Mouse (Mus musculus) cerebellum, adult 18-20 months (tissue): Measurements from ENCODE around the gene Ccdc12.
"Not testable (repeated sequence)": the region's sequence is repeated elsewhere in the genome, so short reads cannot be mapped to it uniquely, and the experiment has no call there.

ENCODE experiments used
- DNase-seq, 2 experiments: peaks; one replicate each; pipeline ENCODE4 v3.0.0; 2021

The Ccdc12 gene

DNA sequence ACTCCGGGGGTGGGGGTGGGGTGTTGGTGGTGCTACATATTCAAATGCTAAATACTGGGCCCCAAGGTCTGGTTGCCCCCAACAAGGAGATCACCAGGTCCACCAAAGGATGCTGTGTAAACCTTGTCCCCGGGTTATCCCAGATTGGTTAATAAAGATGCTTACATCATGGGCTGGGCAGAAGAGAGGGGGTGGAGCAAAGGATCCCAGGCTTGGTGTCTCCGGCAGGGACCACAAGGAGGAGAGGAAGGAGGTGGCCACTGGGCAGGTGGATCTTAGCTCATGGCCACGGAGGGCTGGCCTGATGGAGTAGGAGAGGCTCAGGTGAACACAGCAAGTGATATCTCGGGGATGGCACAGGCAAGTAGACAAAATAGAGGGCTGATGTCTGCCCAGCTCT lies 22.6 kb downstream of the Ccdc12 start:
- no peak for DNase-seq

DNA sequence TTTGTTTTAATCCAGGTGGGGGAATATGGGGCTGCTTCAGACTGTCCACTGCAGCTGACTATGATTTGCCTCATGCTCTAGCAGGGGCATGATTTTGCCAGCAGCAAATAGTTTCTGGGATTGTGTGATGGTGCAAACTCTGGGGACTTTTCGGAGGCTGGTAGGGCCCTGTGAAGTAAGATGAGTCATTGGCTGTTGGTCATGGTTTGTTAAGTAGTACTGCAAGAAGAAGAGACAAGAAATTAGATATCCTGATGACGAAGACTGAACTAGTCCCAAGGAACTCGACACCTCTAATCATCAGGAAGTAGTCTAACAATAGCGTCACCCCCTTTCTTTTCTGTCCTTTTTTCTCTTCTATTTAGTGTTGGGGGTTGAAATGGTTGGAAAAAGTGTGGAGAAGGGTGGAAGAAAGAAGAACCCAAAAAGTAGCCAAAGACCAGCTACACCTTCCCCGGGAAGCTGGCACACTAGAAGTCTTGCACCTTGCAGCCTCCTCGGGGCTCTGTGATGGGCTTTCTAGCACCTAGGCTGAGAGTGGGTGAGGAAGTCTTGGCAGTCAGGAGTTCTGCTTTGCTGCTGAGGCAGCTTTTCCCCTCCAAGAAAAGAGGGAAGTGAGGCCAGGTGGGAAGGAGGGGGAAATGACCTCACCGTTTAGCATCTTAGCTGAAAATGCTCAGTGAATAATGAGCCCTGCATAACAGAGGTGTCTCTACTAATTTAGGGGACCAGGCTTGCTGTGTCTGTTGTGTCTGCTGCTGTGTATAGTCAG lies 24.6 kb downstream of the Ccdc12 start:
- no peak for DNase-seq

GRCm38 (mm10) chr9:110681817-110682216 lies 25.5 kb downstream of the Ccdc12 start:
- DNase-seq = no peak

DNA sequence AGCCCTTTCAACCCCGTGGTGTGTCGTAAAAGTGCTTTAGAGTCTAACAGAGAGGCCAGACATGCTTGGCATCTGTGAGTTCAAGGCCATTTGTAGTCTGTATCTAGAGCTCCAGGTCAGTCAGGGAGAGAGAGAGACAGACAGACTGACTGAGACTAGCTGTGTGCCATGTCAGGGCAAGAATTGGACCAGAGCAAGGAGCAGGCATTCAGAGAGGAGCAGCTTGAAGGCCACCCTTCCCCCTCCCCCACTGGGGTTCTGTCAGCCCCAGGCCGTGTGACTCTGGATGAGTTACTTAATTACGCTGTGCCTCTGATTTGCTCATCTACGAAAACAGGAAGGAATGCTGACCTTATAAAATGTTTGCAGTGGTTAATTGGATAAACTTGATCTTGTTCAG lies 26.0 kb downstream of the Ccdc12 start:
- DNase-seq = no peak

GRCm38 (mm10) chr9:110682697-110683096 lies 26.4 kb downstream of the Ccdc12 start:
- DNase-seq = not testable (repeated sequence)

- no peak for DNase-seq
Observed at GRCm38 (mm10) chr9:110683574-110684099, 27.3 kb downstream of the Ccdc12 start.

DNA sequence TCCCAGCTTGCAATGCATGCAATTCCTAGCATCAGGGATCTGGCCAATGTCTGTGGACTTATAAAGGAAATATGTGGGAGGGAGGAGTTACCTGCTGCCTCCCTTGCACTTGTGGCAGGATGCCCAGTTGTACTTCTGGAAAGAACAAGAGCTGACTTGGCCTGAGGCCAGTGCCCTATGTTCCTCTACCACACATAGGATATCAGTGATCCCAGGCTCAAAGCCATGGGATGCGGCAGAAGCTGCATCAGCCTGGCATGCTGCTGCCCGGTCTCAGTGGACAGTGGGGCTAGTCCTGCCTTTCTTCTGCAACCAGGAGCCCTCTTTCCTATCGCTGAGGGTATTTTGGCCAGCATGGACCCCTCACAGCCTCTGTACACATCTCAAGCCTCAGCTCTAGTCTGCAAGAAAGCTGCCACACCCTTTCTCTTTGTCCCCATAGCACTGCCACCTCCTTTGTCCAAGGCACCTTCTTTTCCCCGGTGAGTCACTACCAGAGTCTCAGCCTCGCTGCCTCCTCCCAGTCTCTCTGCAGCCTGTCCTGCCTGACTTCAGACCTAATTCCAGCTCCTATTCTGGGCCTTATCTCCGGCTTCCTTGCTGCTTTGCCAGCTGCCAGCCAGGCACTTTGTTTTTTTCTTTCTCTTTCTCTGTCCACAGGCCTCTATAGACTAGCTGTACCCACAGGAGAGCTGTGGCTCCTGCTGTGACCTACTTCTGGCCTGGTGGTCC lies 28.0 kb downstream of the Ccdc12 start:
- DNase-seq = peak; percentile 87 to 89

- peak; percentile 39 to 49 for DNase-seq
Observed at GRCm38 (mm10) chr9:110685187-110685586, 28.9 kb downstream of the Ccdc12 start.

- no peak for DNase-seq
Observed at GRCm38 (mm10) chr9:110685591-110685990, 29.3 kb downstream of the Ccdc12 start.

- no peak for DNase-seq
Observed at GRCm38 (mm10) chr9:110686472-110686871, 30.2 kb downstream of the Ccdc12 start.

DNA sequence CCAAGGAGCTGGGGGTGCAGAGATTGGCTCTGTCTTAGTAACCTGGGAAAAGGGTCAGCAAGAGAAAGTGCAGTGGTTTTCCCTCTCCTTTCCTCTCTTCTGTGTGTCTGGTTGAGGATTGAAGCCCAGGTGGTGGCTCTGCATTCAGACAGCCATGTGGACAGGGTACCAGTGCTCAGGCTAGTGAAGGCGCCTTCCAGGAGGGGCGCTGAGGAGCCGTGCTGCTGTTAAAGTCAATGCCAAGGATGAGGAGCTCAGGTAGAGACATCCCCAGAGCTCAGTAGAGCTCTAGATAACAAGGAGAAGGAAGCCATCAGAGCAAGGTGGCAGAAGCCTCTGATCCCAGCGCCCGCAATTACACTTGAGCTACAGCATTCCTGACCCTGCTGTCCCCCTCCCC lies 30.8 kb downstream of the Ccdc12 start:
- DNase-seq = peak in 1 of 2 experiments; percentile 58

GRCm38 (mm10) chr9:110687846-110688245 lies 31.5 kb downstream of the Ccdc12 start:
- peak in 1 of 2 experiments; percentile 42 for DNase-seq

- peak; percentile 32 to 52 for DNase-seq
Observed at GRCm38 (mm10) chr9:110689261-110689779, 33.0 kb downstream of the Ccdc12 start.

DNA sequence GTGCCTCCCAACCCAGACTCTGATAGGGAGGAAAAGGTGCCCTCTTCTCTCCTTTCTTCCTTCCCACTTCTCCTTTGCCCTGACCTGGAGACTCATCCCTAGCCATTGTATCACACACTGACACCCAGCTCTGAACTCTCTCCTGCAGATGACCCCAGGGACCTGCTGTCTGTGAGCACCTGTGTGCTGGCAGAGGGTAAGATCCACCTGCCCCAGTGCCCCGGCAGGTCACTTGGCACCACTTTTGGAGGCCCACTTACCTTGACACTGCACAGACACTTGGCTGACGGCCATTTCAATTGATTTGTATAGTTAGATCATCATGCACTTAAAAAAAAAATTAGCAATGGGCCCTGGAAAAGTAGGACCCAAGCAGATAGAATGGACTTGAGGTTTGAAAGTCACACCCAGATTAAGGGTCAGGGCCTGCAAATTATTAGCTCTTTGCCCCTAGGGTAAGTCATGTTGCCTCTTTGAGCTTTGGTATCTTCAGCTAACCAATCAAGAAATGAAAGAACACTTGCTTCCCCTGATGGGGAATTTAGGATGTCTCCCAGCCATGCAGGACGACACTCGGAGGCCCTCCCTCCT lies 39.0 kb downstream of the Ccdc12 start:
- no peak for DNase-seq

GRCm38 (mm10) chr9:110696427-110696826 lies 40.1 kb downstream of the Ccdc12 start:
- no peak for DNase-seq

DNA sequence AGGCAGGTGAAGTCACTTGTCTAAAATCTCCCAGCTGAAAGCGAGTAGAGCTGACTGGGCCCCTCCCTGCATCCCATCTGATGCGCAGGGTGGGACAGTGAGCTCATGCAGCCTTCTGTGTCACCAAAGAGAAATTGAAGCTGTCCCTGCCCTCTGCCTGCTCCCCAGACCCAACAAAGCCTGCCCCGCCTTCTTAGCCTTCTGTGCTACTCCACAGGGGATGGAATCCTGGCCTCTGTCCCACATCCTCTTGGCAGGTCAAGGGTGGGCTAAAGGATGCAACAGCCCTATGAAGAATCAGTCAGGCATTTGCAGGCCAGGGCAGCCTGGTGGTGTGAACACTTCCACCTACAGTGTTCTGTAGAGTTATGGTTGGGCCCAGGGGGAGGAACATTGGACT lies 41.2 kb downstream of the Ccdc12 start:
- peak in 1 of 2 experiments; percentile 48 for DNase-seq

DNA sequence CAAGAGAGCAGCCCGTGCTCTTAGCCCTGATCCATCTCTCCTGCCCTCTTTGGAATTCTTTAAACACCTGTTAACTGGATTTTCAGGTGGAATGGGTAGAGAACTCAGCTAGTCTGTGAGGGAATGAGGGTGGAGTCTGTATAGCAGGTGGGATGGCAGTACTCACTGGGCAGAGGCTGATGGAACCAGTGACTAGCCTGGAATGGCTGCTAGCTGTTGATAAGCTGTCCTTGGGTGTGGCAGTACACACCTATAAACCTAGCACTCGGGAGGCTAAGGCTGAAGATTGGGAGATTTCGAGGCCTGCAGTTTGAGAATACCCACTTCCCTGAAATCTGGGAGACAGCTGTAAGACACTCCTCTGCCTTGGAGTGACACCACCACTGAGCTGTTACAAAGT lies 43.3 kb downstream of the Ccdc12 start:
- no peak for DNase-seq

- DNase-seq = no peak
Observed at GRCm38 (mm10) chr9:110701114-110702032, 45.1 kb downstream of the Ccdc12 start.

- DNase-seq = no peak
Observed at GRCm38 (mm10) chr9:110702848-110703247, 46.5 kb downstream of the Ccdc12 start.

GRCm38 (mm10) chr9:110703951-110704350 lies 47.6 kb downstream of the Ccdc12 start:
- no peak for DNase-seq

DNA sequence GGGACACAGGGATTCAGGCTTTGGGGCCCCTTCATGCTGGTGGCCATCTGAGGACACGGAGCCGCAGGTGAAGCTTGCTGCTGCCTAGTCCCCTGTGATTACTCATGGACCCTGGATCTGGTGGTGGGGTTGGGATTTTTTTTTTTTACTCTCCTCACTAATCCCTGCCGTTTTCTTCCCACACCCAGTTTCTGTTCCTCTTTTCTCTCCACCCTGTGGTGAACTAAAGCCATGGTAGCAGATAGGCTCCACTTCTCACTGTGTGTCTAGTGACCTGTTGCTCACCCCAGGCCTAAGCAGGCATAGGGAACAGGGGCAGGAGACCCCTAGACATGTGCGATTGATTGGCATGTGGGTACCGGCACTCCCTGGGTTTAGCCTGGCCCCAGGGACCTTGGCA lies 50.5 kb downstream of the Ccdc12 start:
- DNase-seq = no peak

DNA sequence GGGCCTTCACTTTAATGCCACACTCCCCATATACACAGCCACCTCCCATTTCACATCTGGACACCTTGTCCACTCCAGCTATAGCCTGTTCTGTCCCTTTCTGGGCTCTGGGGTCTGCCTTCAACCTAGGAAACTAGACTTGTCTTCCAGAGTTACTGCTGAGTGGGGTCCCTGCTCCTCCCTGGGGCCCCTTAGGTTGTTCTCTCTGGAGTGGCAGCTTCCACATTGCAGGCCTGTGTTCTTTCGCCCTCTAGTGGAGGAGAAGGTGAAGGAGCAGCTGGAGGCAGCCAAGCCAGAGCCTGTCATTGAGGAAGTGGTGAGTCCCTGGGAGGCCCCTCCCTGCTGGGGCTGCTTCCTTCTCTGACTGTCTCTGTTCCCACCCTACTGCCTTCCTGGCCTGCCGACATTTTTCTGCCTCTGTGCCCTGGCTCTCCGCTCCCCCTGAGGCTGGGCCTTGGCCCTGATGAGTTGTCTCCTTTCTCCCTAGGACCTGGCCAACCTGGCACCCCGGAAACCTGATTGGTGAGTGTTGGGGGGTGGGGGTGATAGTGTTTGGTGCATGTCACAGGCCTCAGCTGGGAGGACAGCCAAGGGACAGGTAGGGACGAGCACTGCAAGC lies 53.4 kb downstream of the Ccdc12 start:
- DNase-seq = peak; percentile 76 to 79
